8 mouse cellular contexts compared by ENCODE assay signal in the genomic region with DNA sequence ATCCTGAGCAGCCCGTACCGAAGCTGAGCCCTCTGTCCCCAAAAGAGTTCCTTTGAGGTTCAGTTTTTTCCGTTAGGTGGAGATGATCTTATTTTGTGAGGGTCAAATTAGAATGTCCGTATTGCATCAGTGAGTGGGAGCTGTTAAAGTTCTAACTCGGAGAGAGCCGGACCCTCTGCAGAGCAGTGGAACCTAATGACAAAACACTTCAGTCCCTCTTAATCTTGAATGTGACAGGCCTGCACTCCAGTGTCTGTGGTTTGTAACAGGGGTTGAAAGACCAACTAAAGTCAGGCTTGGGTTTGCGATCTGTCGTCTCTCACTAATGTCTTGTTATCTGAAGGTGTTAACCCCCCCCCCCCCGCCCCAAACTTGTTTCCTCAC. TPM values are rescaled to one million over a fixed set of nuclear protein-coding genes. Genes with fewer than 3 reads are reported as not detected.
DNase-seq lines count a peak whose midpoint lies in the region; ATAC-seq and TF ChIP-seq lines count a peak whose summit lies in the region.

No protein-coding gene starts in this region.

- H3K9me3 ChIP-seq in embryonic facial prominence, embryonic 13.5 days = no peaks in the 10 kb centered on the region
- no peaks in the 10 kb centered on the region for H3K9me3 ChIP-seq in intestine, postnatal 0 days (ENCODE audit: control insufficient read depth)
- H3K9me3 ChIP-seq in neural tube, embryonic 13.5 days = no peaks in the 10 kb centered on the region

- WGBS in liver, adult 2 months = 1% methylated on average over 9 of the region's 9 CpGs
- 5% methylated on average over 9 of the region's 9 CpGs for WGBS in embryonic facial prominence, embryonic 13.5 days
- WGBS in intestine, postnatal 0 days = 2% methylated on average over 9 of the region's 9 CpGs
- 7% methylated on average over 9 of the region's 9 CpGs for WGBS in neural tube, embryonic 13.5 days

- no peak for ATAC-seq in embryonic facial prominence, embryonic 13.5 days (ENCODE audit: insufficient number of reproducible peaks, insufficient read depth, low FRiP score, low TSS enrichment, low read depth)
- peak; percentile 37; the same call in 1 of the 2 replicates for ATAC-seq in intestine, postnatal 0 days
- ATAC-seq in neural tube, embryonic 13.5 days (ENCODE audit: low read depth) = peak; percentile 58

- TF ChIP-seq POLR2A in liver, adult 2 months (IDR thresholded peaks at IDR 0.05; ENCODE audit: extremely low read depth, insufficient read depth, low read length) = no peak

- no peak for TF ChIP-seq CTCF in liver, adult 2 months (IDR thresholded peaks at IDR 0.05; ENCODE audit: low read depth, low read length)
- TF ChIP-seq CTCF in intestine, postnatal 0 days (IDR thresholded peaks at IDR 0.05; ENCODE audit: low read depth) = no peak

- H3K79me2 ChIP-seq in liver, adult 2 months (ENCODE audit: control insufficient read depth, insufficient read depth, low read length) = peaks cover 3% of the 10 kb centered on the region; the same call in 1 of the 2 replicates

- DNase-seq in liver, adult 2 months (ENCODE audit: extremely low read depth, low read depth, low spot score) = no peak
- DNase-seq in liver = no peak
- DNase-seq in retina, postnatal 1 day = no peak
- no peak for DNase-seq in cerebellum, adult 11-12 months
- DNase-seq in frontal cortex, postnatal 25 days (ENCODE audit: low spot score in 2 of 2) = no peak

- H3K27ac ChIP-seq in liver, adult 2 months (replicated peaks; ENCODE audit: insufficient read depth, low read depth, low read length) = peak overlapping the region; percentile 53
- H3K27ac ChIP-seq in embryonic facial prominence, embryonic 13.5 days = no peak overlapping the region
- H3K27ac ChIP-seq in intestine, postnatal 0 days (ENCODE audit: low read depth, low read length) = peak overlapping the region; percentile 55; the same call in 1 of the 2 replicates
- H3K27ac ChIP-seq in neural tube, embryonic 13.5 days (replicated peaks) = peak overlapping the region; percentile 40; the same call in 1 of the 2 replicates

- peak overlapping the region; percentile 73 for H3K4me3 ChIP-seq in liver, adult 2 months (ENCODE audit: insufficient read depth, low read depth, low read length)
- H3K4me3 ChIP-seq in embryonic facial prominence, embryonic 13.5 days = peak overlapping the region; percentile 93
- H3K4me3 ChIP-seq in intestine, postnatal 0 days (ENCODE audit: low read depth, low read length) = peak overlapping the region; percentile 87
- H3K4me3 ChIP-seq in neural tube, embryonic 13.5 days = peak overlapping the region; percentile 89

- H3K4me1 ChIP-seq in liver, adult 2 months (ENCODE audit: control insufficient read depth, insufficient read depth, low read length) = peaks cover 6% of the 10 kb centered on the region
- H3K4me1 ChIP-seq in embryonic facial prominence, embryonic 13.5 days = peaks cover 8% of the 10 kb centered on the region
- H3K4me1 ChIP-seq in intestine, postnatal 0 days (replicated peaks; ENCODE audit: control insufficient read depth, insufficient read depth, low read length) = peaks cover 5% of the 10 kb centered on the region
- peaks cover 14% of the 10 kb centered on the region for H3K4me1 ChIP-seq in neural tube, embryonic 13.5 days (replicated peaks)

- H3K9ac ChIP-seq in liver, adult 2 months (ENCODE audit: low read depth, low read length) = peak overlapping the region; percentile 73
- peak overlapping the region; percentile 85 for H3K9ac ChIP-seq in embryonic facial prominence, embryonic 13.5 days
- H3K9ac ChIP-seq in intestine, postnatal 0 days (ENCODE audit: low read depth, low read length) = peak overlapping the region; percentile 84
- H3K9ac ChIP-seq in neural tube, embryonic 13.5 days = peak overlapping the region; percentile 80

- H3K36me3 ChIP-seq in liver, adult 2 months (ENCODE audit: control insufficient read depth, insufficient read depth, low read length) = peaks cover 18% of the 10 kb centered on the region
- peaks cover 19% of the 10 kb centered on the region for H3K36me3 ChIP-seq in embryonic facial prominence, embryonic 13.5 days
- peaks cover 9% of the 10 kb centered on the region for H3K36me3 ChIP-seq in intestine, postnatal 0 days (ENCODE audit: control insufficient read depth, insufficient read depth)
- H3K36me3 ChIP-seq in neural tube, embryonic 13.5 days = peaks cover 19% of the 10 kb centered on the region

- peak overlapping the region; percentile 78 for H3K4me2 ChIP-seq in embryonic facial prominence, embryonic 13.5 days
- H3K4me2 ChIP-seq in intestine, postnatal 0 days (replicated peaks; ENCODE audit: low read depth) = peak overlapping the region; percentile 70
- peak overlapping the region; percentile 83 for H3K4me2 ChIP-seq in neural tube, embryonic 13.5 days

- H3K27me3 ChIP-seq in liver, adult 2 months (ENCODE audit: control insufficient read depth, insufficient read depth, low read length) = no peaks in the 10 kb centered on the region
- no peaks in the 10 kb centered on the region for H3K27me3 ChIP-seq in embryonic facial prominence, embryonic 13.5 days
- no peaks in the 10 kb centered on the region for H3K27me3 ChIP-seq in intestine, postnatal 0 days (replicated peaks; ENCODE audit: control insufficient read depth, insufficient read depth, low read length)
- H3K27me3 ChIP-seq in neural tube, embryonic 13.5 days = no peaks in the 10 kb centered on the region; the same call in 1 of the 2 replicates

RNA-seq across cellular contexts. Expression of a gene that starts 0.5 kb away (rescaled TPM):
- 11.8 and 13.2 TPM in 2 replicates for total RNA-seq in liver, adult 2 months (2014; rRNA removed)
- 1.7 and 2.4 TPM in 2 replicates for polyA plus RNA-seq in liver, adult 2 months (2012; rRNA removed)
- 59.3 and 68.7 TPM in 2 replicates for polyA plus RNA-seq in embryonic facial prominence, embryonic 13.5 days (2015; fragmentation: Nextera tagmentation; extraction: Ambion mirVana)
- 33.6 and 40.3 TPM in 2 replicates for polyA plus RNA-seq in intestine, postnatal 0 days (2015; fragmentation: Nextera tagmentation; extraction: Ambion mirVana)
- 66.8 and 68.2 TPM in 2 replicates for polyA plus RNA-seq in neural tube, embryonic 13.5 days (2015; fragmentation: Nextera tagmentation; extraction: Ambion mirVana)

RNA-seq across cellular contexts. Expression of a gene that starts 8.0 kb away (rescaled TPM):
- total RNA-seq in liver, adult 2 months (2014; rRNA removed) = 40.0 and 45.4 TPM in 2 replicates
- 12.0 and 17.7 TPM in 2 replicates for polyA plus RNA-seq in liver, adult 2 months (2012; rRNA removed)
- 116 and 118 TPM in 2 replicates for polyA plus RNA-seq in embryonic facial prominence, embryonic 13.5 days (2015; fragmentation: Nextera tagmentation; extraction: Ambion mirVana)
- 88.3 and 88.4 TPM in 2 replicates for polyA plus RNA-seq in intestine, postnatal 0 days (2015; fragmentation: Nextera tagmentation; extraction: Ambion mirVana)
- 51.6 and 56.1 TPM in 2 replicates for polyA plus RNA-seq in neural tube, embryonic 13.5 days (2015; fragmentation: Nextera tagmentation; extraction: Ambion mirVana)

RNA-seq across cellular contexts. Expression of a gene that starts 40.1 kb away (rescaled TPM):
- total RNA-seq in liver, adult 2 months (2014; rRNA removed) = 1.2 and 1.5 TPM in 2 replicates
- polyA plus RNA-seq in liver, adult 2 months (2012; rRNA removed) = 1.4 and 2.6 TPM in 2 replicates
- polyA plus RNA-seq in embryonic facial prominence, embryonic 13.5 days (2015; fragmentation: Nextera tagmentation; extraction: Ambion mirVana) = 15.9 and 17.0 TPM in 2 replicates
- polyA plus RNA-seq in intestine, postnatal 0 days (2015; fragmentation: Nextera tagmentation; extraction: Ambion mirVana) = 9.4 and 11.9 TPM in 2 replicates
- polyA plus RNA-seq in neural tube, embryonic 13.5 days (2015; fragmentation: Nextera tagmentation; extraction: Ambion mirVana) = 12.5 and 12.8 TPM in 2 replicates

Comparison
In these comparisons a context has a peak if more than half of its experiments do, and no peak if none do; other contexts are left out.
1. RNA of a gene that starts 0.5 kb away (polyA plus RNA-seq): 66.8 to 68.2 TPM in neural tube, embryonic 13.5 days, 59.3 to 68.7 TPM in embryonic facial prominence, embryonic 13.5 days and 33.6 to 40.3 TPM in intestine, postnatal 0 days; 1.7 to 2.4 TPM in liver, adult 2 months; every median in the first group is over 10 times any median in the second.
2. Peak in every context shown above with its lines, with median percentiles within 50 percentile points of each other: H3K4me3 ChIP-seq, H3K9ac ChIP-seq and H3K4me2 ChIP-seq.